Mouse (Mus musculus) forebrain, embryonic 13.5 days (tissue): ENCODE measurements around the gene Tcfl5. TPM values are rescaled to one million over a fixed set of nuclear protein-coding genes. Genes with fewer than 3 reads are reported as not detected.

ENCODE experiments used
- ATAC-seq: fragments of 200-750 bp; cut with Nextera tagmentation; 2 replicates; pipeline ENCODE4 v1.8.0; 2017
- H3K27ac ChIP-seq: fragments of 300-500 bp; sonication (generic); 2 replicates; pipeline ENCODE4 v1.5.1; 2015; ENCODE audit warnings: inconsistent platforms, mild to moderate bottlenecking, moderate library complexity
- H3K27me3 ChIP-seq: fragments of 300-500 bp; sonication (generic); 2 replicates; pipeline ENCODE4 v1.6.1; 2015; ENCODE audit warnings: mild to moderate bottlenecking, inconsistent platforms
- H3K36me3 ChIP-seq: fragments of 300-500 bp; sonication (generic); 2 replicates; pipeline ENCODE4 v1.6.1; 2015; ENCODE audit warnings: mild to moderate bottlenecking, inconsistent platforms; ENCODE audit not compliant: poor library complexity, severe bottlenecking
- H3K4me1 ChIP-seq: fragments of 300-500 bp; sonication (generic); 2 replicates; pipeline ENCODE4 v1.6.1; 2015; ENCODE audit warnings: inconsistent platforms
- H3K4me2 ChIP-seq: fragments of 300-500 bp; sonication (generic); 2 replicates; pipeline ENCODE4 v1.6.1; 2015; ENCODE audit warnings: inconsistent platforms, mild to moderate bottlenecking, moderate library complexity
- H3K4me3 ChIP-seq: fragments of 300-500 bp; sonication (generic); 2 replicates; pipeline ENCODE4 v1.5.1; 2015; ENCODE audit warnings: mild to moderate bottlenecking, inconsistent platforms
- H3K9ac ChIP-seq: fragments of 300-500 bp; sonication (generic); 2 replicates; pipeline ENCODE4 v1.6.1; 2015; ENCODE audit warnings: mild to moderate bottlenecking, inconsistent platforms
- H3K9me3 ChIP-seq: fragments of 300-500 bp; sonication (generic); replicated peaks from 2 replicates; pipeline ENCODE4 v1.6.1; 2016; ENCODE audit warnings: inconsistent platforms
- WGBS: fragments of 180-500 bp; shearing (Covaris S2); methylation state at CpG from one replicate; pipeline ENCODE4 v1.1.7; 2015; 5-methylcytosine and 5-hydroxymethylcytosine counted together
- polyA plus RNA-seq: library from polyadenylated mRNA; unstranded; fragments of >200 nt; fragmentation: Nextera tagmentation; extraction: Ambion mirVana; gene quantifications from 2 replicates; pipeline ENCODE4 v1.2.1, GENCODE M21; 2015

The Tcfl5 gene
- polyA plus RNA-seq, 1 experiment from 2014 or later: not detected

DNA sequence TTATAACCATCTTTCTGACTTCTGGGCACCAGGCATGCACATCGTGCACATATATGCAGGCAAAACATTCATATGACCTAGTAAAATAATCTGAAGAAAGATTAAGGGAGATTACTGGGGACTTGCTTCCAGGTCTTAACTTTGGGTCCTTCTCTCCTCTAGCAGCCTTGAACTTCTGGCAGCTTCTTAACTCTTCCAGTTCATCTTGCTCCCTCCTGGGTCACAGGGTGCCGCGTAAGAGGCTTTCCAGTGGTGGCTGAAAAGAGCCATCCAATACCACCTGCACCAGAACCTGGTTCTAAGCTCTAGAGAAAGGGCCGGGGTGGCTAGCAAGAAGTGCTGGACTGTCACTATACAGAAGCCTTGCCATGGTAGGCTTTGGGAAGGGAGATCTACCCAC, 45.0 kb downstream of the Tcfl5 start, which contains the start of gene Col9a3:
Gene Col9a3 (plus strand): TSS at position 301 of the 400 bp plus-strand sequence.
- Histone ChIP-seq H3K27ac (no peak within 1 kb of the TSS; the same call in 1 of the 2 replicates), H3K4me1 (peaks cover 25% of the 10 kb centered on the region), H3K9me3 (no peaks in the 10 kb centered on the region), H3K4me2 (peak within 1 kb of the TSS; percentile 70), H3K27me3 (peaks cover 27% of the 10 kb centered on the region), H3K4me3 (peak within 1 kb of the TSS; percentile 43), H3K9ac (peak within 1 kb of the TSS; percentile 65), H3K36me3 (peaks cover 39% of the 10 kb centered on the region)
- no peak for ATAC-seq
- 46% methylated on average over 4 of the region's 4 CpGs for WGBS

DNA sequence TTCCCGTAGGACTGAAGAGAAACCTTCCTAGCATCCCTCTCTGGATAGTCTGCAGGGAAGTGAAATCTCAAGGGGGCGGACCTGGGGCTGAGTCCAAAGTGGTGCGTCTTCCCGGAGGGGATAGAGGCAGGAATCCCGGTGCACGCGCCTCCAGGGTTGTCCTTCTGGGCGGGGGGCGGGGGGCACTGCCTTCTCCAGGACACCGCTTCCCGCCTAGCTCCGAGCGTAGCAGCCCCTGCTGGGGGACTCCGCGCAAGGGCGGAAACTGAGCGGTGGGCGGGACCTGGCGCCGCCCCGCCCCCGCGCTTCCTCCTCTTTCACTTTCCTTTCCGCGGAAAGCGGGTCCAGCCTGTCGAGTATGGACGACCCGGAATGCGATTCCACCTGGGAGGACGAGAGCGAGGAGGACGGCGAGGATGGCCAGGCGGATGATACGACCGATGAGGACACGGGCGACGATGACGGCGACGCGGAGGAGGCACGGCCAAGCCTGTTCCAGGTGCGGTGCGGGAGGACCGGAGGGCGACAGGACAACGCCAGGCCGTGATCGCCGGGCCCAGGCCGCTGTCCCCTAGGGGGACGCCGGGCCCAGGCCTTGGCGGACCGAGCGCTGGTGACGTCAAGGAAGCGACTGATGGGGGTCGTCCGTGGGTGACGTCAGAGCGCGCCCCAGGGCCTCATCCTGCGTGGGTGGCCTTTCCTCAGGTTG, 53.2 kb downstream of the Tcfl5 start, which contains the start of gene Ogfr:
Gene Ogfr (plus strand): TSS at position 123 of the 709 bp plus-strand sequence.
- peak; percentile 93 for ATAC-seq
- no peaks in the 10 kb centered on the region for H3K27me3 ChIP-seq
- under 1% methylated on average over 65 of the region's 67 CpGs for WGBS
- peaks cover 21% of the 10 kb centered on the region for H3K4me1 ChIP-seq
- H3K9me3 ChIP-seq: no peaks in the 10 kb centered on the region
- H3K4me2 ChIP-seq: peak within 1 kb of the TSS; percentile 88
- peak within 1 kb of the TSS; percentile 90 for H3K9ac ChIP-seq
- peak within 1 kb of the TSS; percentile 76 for H3K4me3 ChIP-seq
- H3K36me3 ChIP-seq: peaks cover 63% of the 10 kb centered on the region
- peak within 1 kb of the TSS; percentile 90 for H3K27ac ChIP-seq

DNA sequence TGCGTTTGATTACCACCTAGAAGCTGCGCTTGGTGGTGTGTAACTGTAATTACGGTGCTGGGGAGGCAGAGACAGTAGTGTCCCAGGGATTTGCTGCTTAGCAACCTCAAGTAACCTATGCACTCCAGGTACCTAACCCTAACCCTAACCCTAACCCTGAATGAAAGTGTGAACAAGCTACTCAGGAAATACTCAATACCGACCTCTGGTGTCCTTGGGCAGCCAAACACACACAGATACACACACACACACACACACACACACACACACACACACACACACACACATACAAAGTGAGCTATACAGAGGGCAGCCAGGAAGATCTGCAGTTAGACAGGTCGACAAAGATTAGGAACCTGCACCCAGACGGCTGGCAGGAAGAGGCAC, 53.8 kb downstream of the Tcfl5 start:
- H3K27ac ChIP-seq: peak overlapping the region; percentile 90
- H3K9me3 ChIP-seq: no peaks in the 10 kb centered on the region
- H3K9ac ChIP-seq: peak overlapping the region; percentile 90
- peaks cover 60% of the 10 kb centered on the region for H3K36me3 ChIP-seq
- H3K4me1 ChIP-seq: peaks cover 26% of the 10 kb centered on the region
- peak overlapping the region; percentile 88 for H3K4me2 ChIP-seq
- no peaks in the 10 kb centered on the region for H3K27me3 ChIP-seq
- ATAC-seq: peak; percentile 16
- WGBS: 44% methylated on average over 6 of the region's 6 CpGs
- H3K4me3 ChIP-seq: peak overlapping the region; percentile 76

DNA sequence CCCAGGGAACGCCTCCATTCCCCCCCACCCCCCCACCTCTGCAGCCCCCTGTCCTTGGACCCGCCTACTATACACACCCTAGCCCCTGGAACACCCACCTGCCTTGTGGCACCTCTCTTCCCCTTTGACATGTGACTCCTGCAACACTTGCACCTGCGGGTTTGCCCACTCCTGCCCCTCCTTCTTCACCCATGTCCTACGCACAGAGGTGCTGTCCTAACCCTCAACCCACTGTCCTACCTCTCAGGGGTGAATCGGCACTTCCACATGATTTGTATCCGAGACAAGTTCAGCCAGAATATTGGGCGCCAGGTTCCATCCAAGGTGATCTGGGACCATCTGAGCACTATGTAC, 59.4 kb downstream of the Tcfl5 start:
- Histone ChIP-seq H3K27ac (peak overlapping the region; percentile 54; the same call in 1 of the 2 replicates), H3K9me3 (no peaks in the 10 kb centered on the region), H3K4me1 (peaks cover 21% of the 10 kb centered on the region), H3K4me2 (peak overlapping the region; percentile 83), H3K36me3 (peaks cover 29% of the 10 kb centered on the region), H3K9ac (peak overlapping the region; percentile 94), H3K4me3 (peak overlapping the region; percentile 87), H3K27me3 (peaks cover 6% of the 10 kb centered on the region; the same call in 1 of the 2 replicates)
- 31% methylated on average over 7 of the region's 7 CpGs for WGBS
- peak; percentile 20; the same call in 1 of the 2 replicates for ATAC-seq

DNA sequence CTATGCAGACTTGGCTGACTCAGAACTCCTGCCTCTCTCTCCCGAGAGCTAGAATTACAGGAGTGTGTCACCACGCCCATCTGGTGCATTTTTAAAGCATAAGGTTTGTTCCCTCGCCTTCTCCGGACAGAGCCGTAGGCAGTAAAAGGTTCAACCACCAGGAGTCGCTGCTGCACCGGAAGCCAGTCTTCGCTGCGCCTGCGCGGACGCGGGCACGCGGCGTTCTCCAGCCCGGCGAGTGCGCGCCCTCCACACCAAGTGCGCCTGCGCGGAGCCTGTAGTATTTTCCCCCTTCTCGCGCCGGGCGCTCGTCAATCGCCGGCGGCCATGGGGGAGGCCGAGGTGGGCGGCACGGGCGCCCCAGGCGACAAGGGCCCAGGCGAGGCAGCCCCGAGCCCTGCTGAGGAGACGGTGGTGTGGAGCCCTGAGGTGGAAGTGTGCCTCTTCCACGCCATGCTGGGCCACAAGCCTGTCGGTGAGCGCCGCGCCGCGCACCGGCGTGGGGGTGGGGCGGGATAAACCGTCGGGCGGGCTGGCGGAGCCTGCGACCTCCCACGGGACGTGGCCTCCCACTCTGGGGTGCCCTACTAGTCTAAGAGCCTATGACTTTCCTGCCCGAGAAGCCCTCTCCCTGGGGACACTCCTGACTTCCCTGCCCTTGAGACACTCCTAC, 59.9 kb downstream of the Tcfl5 start:
- Histone ChIP-seq H3K4me2 (peak overlapping the region; percentile 83), H3K27ac (peak overlapping the region; percentile 54), H3K36me3 (peaks cover 29% of the 10 kb centered on the region), H3K9me3 (no peaks in the 10 kb centered on the region), H3K4me1 (peaks cover 21% of the 10 kb centered on the region), H3K27me3 (peaks cover 6% of the 10 kb centered on the region; the same call in 1 of the 2 replicates), H3K4me3 (peak overlapping the region; percentile 87), H3K9ac (peak overlapping the region; percentile 94)
- under 1% methylated on average over 53 of the region's 57 CpGs for WGBS
- peak; percentile 80 for ATAC-seq

DNA sequence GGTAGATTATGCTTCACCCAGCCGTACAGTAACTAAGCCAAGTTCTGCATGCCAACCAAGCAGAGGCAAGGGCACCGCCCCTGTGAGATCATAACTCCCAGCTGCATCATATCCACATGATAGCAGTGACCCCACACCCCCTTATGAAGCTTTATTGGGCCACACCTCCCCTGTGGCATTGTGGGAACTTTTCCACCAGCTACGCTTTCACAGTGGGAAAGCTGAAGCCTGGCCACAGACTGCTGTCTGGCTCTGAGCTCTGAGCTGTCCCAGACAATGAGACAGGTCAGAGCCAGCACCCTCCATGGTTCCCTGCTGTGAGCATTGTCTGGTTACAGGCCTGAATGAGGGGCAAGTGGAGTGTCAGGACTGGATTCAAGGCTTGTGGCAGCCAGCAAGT, 61.5 kb downstream of the Tcfl5 start, which contains the start of gene Mrgbp:
Gene Mrgbp (plus strand): TSS at position 303 of the 400 bp plus-strand sequence.
- Histone ChIP-seq H3K27me3 (peaks cover 6% of the 10 kb centered on the region; the same call in 1 of the 2 replicates), H3K36me3 (peaks cover 18% of the 10 kb centered on the region), H3K4me2 (no peak within 1 kb of the TSS), H3K27ac (no peak within 1 kb of the TSS), H3K4me1 (peaks cover 21% of the 10 kb centered on the region), H3K4me3 (no peak within 1 kb of the TSS), H3K9me3 (no peaks in the 10 kb centered on the region), H3K9ac (0 out of 2 replicates have a peak within 1 kb of the TSS, but pooled peaks have one; percentile 94)
- no peak for ATAC-seq
- WGBS: 76% methylated on average over 3 of the region's 3 CpGs

DNA sequence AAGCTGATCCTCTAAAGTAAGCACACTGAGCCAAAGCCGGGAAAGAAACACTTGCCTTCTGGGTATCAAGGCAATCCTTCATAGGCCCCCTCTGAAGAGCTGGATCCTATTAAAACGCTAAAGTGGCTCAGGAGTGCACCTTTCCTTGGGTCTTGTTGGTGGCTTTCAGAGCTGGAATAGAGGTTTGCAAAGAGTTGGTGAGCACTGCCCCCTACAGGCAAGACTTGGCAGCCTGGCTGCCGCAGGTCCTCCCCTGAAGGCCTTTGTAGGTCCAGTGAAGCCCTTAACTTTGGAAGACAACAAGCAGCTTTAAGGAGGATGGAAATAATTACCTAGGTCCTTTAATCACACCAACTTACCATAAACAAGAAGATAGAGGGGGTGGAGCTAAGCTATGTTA, 63.8 kb downstream of the Tcfl5 start:
- no peak for ATAC-seq
- Histone ChIP-seq H3K36me3 (no peaks in the 10 kb centered on the region), H3K27ac (no peak overlapping the region), H3K27me3 (peaks cover 6% of the 10 kb centered on the region; the same call in 1 of the 2 replicates), H3K4me2 (no peak overlapping the region), H3K4me3 (no peak overlapping the region), H3K9ac (no peak overlapping the region), H3K9me3 (no peaks in the 10 kb centered on the region), H3K4me1 (peaks cover 7% of the 10 kb centered on the region)
- 9% methylated on average over 3 of the region's 3 CpGs for WGBS

DNA sequence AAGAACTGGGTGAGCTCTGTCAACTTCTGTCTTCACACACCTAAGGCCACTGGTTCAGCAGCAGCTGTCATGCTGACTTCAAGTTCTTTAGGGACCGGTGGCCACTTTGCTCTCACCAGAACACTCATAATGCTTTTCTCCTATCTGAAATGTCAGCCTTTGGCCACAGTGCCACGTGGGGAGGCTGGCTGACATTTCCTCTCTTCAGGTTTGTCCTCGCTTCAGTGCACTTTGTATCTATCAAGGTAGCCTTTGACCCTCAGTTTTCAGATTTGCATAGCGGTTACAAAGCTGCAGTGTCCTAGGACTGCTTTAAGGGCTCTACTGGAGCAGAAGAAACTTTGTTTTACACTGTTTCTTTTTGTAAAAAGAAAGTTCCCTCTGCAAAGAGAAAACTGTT, 66.0 kb downstream of the Tcfl5 start:
- Histone ChIP-seq H3K9me3 (no peaks in the 10 kb centered on the region), H3K4me2 (no peak overlapping the region), H3K4me3 (no peak overlapping the region), H3K4me1 (no peaks in the 10 kb centered on the region), H3K9ac (no peak overlapping the region), H3K27ac (no peak overlapping the region), H3K36me3 (no peaks in the 10 kb centered on the region), H3K27me3 (peaks cover 6% of the 10 kb centered on the region; the same call in 1 of the 2 replicates)
- ATAC-seq: no peak
- 30% methylated on average over 4 of the region's 4 CpGs for WGBS

Other genes starting within 250 kb of the Tcfl5 start
- gene Slco4a1, start 186.5 kb downstream of the Tcfl5 start, polyA plus RNA-seq: 1.1 and 2.1 TPM in 2 replicates
- gene Ntsr1, start 142.7 kb downstream of the Tcfl5 start, polyA plus RNA-seq: 2.2 and 2.3 TPM in 2 replicates
- 50.7 and 53.6 TPM in 2 replicates for gene Mrgbp, start 61.4 kb downstream of the Tcfl5 start, polyA plus RNA-seq
- 79.8 and 85.4 TPM in 2 replicates for gene Ogfr, start 53.5 kb downstream of the Tcfl5 start, polyA plus RNA-seq
- 17.4 and 21.9 TPM in 2 replicates for gene Col9a3, start 44.9 kb downstream of the Tcfl5 start, polyA plus RNA-seq
- gene Dido1, start 67.3 kb upstream of the Tcfl5 start, polyA plus RNA-seq: 33.4 and 35.7 TPM in 2 replicates
- 55.3 and 56.3 TPM in 2 replicates for gene Gid8, start 67.4 kb upstream of the Tcfl5 start, polyA plus RNA-seq
- gene Slc17a9, start 82.6 kb upstream of the Tcfl5 start, polyA plus RNA-seq: 0.18 and 0.58 TPM in 2 replicates
- gene Bhlhe23, start 134.2 kb upstream of the Tcfl5 start, polyA plus RNA-seq: 0.40 and 1.2 TPM in 2 replicates